Mouse (Mus musculus): ENCODE results near the gene Zfp622. TPM values are rescaled to one million over a fixed set of nuclear protein-coding genes. Genes with fewer than 3 reads are reported as not detected.

The Zfp622 gene
- 102 TPM for polyA plus RNA-seq (2012; fragmentation: generic; extraction: Trizol)

DNA sequence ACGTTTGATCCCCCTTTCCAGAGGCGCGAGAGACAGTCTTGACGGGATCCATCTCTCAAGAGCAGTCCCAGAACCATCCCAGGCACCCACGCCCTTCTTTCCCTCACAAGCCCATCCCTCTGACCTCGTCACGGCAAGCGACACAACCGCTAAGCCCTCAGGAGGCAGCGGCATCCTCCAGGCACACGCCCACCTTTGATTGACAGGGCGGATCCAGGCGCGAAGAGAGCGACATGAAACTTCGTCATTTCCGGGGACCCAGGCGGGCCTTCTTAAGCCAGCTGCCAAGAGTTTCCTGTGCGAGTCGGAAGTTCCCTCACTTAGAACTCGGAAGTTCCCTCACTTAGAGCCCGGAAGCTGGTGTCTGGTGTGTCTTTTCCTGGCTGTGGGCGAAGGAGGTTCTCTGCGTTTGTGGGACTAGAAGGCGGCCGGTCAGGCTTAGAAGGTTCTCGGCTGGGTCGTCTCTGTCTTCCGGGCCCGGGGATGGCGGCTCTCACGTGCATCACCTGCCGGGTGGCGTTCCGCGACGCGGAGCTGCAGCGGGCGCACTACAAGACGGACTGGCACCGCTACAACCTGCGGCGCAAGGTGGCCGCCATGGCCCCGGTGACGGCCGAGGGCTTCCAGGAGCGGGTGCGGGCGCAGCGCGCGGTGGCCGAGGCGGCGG lies at the start of gene Zfp622:
Gene Zfp622 (plus strand): TSS at position 300 of the 667 bp plus-strand sequence.
- peak; percentile 34 for TF ChIP-seq REST (IDR thresholded peaks at IDR 0.05; ENCODE audit: insufficient read depth, insufficient read length)
- TF ChIP-seq MYOG (IDR thresholded peaks at IDR 0.05; ENCODE audit: control insufficient read depth in 1 of 3, insufficient read depth in 1 of 3, insufficient read length in 2 of 3, low read depth in 2 of 3): peak in 1 of 3 experiments; percentile 44
- TF ChIP-seq USF1 (IDR thresholded peaks at IDR 0.05; ENCODE audit: low read depth): no peak
- peak; percentile 37 for TF ChIP-seq E2F4 (IDR thresholded peaks at IDR 0.05; ENCODE audit: insufficient read depth)
- TF ChIP-seq TCF12 (IDR thresholded peaks at IDR 0.05; ENCODE audit: insufficient read depth, poor library complexity, severe bottlenecking): no peak
- TF ChIP-seq TCF3 (IDR thresholded peaks at IDR 0.05; ENCODE audit: insufficient read length, low read depth): no peak
- peak in 1 of 3 experiments; percentile 58 for TF ChIP-seq MYOD1 (IDR thresholded peaks at IDR 0.05; ENCODE audit: control insufficient read depth in 1 of 3, insufficient read length in 2 of 3, low read depth in 2 of 3)
- TF ChIP-seq POLR2AphosphoS2 (IDR thresholded peaks at IDR 0.05; ENCODE audit: insufficient read length, low read depth): peak; percentile 83
- TF ChIP-seq POLR2A (IDR thresholded peaks at IDR 0.05; ENCODE audit: insufficient read length, low read depth): peak; percentile 89
- peak; percentile 68 for TF ChIP-seq SRF (IDR thresholded peaks at IDR 0.05; ENCODE audit: control insufficient read depth, insufficient read length, low read depth)
- no peak for TF ChIP-seq CEBPB (IDR thresholded peaks at IDR 0.05; ENCODE audit: insufficient read depth, poor library complexity, severe bottlenecking)
- no peak for TF ChIP-seq MAX (IDR thresholded peaks at IDR 0.05; ENCODE audit: low read depth)
- H3ac ChIP-seq (ENCODE audit: control insufficient read depth, insufficient read length): peak within 1 kb of the TSS; percentile 90
- peak within 1 kb of the TSS; percentile 92 for H3K4me3 ChIP-seq
- peaks cover 50% of the 10 kb centered on the region for H3K79me2 ChIP-seq (ENCODE audit: control insufficient read depth, insufficient read depth)
- no peaks in the 10 kb centered on the region for H3K27me3 ChIP-seq (ENCODE audit: control insufficient read depth, insufficient read depth, insufficient read length)
- H3K36me3 ChIP-seq (ENCODE audit: control insufficient read depth, insufficient read depth): peaks cover 29% of the 10 kb centered on the region
- peak within 1 kb of the TSS; percentile 99 for H3K4me2 ChIP-seq (ENCODE audit: low read depth)

DNA sequence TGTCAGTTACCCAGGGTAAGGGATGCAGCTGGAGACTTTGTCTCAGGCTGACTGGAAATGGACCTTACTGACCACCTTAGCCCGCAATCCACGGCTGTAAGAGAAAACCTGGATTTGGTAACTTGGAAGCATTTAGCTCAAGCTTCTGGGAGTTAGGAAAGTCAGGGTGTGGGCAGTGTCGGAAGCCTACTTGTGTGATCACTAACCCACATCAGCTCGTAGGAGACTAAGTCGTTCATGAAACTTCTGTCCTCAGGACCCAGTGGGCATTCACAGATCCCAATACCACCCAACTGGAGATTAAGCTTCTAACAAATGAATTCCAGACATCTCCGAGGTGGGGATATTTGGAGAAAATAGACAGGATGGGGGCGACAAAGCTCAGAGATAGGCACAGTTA lies 49.8 kb upstream of the Zfp622 start:
- Histone ChIP-seq H3K79me2 (ENCODE audit: control insufficient read depth, insufficient read depth) (peaks cover 60% of the 10 kb centered on the region), H3ac (ENCODE audit: control insufficient read depth, insufficient read length) (no peak overlapping the region), H3K36me3 (ENCODE audit: control insufficient read depth, insufficient read depth) (no peaks in the 10 kb centered on the region), H3K4me3 (no peak overlapping the region), H3K4me2 (ENCODE audit: low read depth) (no peak overlapping the region), H3K27me3 (ENCODE audit: control insufficient read depth, insufficient read depth, insufficient read length) (no peaks in the 10 kb centered on the region)
- TF ChIP-seq USF1 (IDR thresholded peaks at IDR 0.05; ENCODE audit: low read depth) (no peak), SRF (IDR thresholded peaks at IDR 0.05; ENCODE audit: control insufficient read depth, insufficient read length, low read depth) (no peak), CEBPB (IDR thresholded peaks at IDR 0.05; ENCODE audit: insufficient read depth, poor library complexity, severe bottlenecking) (no peak), POLR2A (IDR thresholded peaks at IDR 0.05; ENCODE audit: insufficient read length, low read depth) (no peak), TCF12 (IDR thresholded peaks at IDR 0.05; ENCODE audit: insufficient read depth, poor library complexity, severe bottlenecking) (no peak), REST (IDR thresholded peaks at IDR 0.05; ENCODE audit: insufficient read depth, insufficient read length) (no peak), MYOG (IDR thresholded peaks at IDR 0.05; ENCODE audit: control insufficient read depth in 1 of 3, insufficient read depth in 1 of 3, insufficient read length in 2 of 3, low read depth in 2 of 3) (no peak), E2F4 (IDR thresholded peaks at IDR 0.05; ENCODE audit: insufficient read depth) (no peak), MYOD1 (IDR thresholded peaks at IDR 0.05; ENCODE audit: control insufficient read depth in 1 of 3, insufficient read length in 2 of 3, low read depth in 2 of 3) (no peak), MAX (IDR thresholded peaks at IDR 0.05; ENCODE audit: low read depth) (no peak), POLR2AphosphoS2 (IDR thresholded peaks at IDR 0.05; ENCODE audit: insufficient read length, low read depth) (no peak)

DNA sequence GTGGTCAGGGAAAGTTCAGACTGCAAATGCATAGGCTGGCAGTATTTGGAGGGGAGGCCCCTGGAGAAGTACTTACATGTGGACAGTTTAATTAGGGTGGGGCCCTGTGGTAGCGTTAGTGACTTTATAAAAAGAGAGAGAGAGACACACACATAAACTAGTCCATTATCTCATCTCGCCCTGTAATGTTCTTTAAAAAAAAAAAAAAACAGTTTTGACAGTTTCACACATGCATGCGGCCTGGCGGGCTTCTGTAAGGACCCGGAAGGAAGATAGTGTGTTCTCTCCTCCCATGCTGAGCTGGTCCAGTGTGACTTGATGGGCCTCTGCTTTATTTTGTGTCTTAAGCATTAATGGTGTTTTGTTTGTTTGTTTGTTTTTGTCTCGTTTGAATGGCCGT lies 45.7 kb upstream of the Zfp622 start:
- H3K79me2 ChIP-seq (ENCODE audit: control insufficient read depth, insufficient read depth): peaks cover 35% of the 10 kb centered on the region
- H3K36me3 ChIP-seq (ENCODE audit: control insufficient read depth, insufficient read depth): no peaks in the 10 kb centered on the region
- H3K4me2 ChIP-seq (ENCODE audit: low read depth): no peak overlapping the region
- H3ac ChIP-seq (ENCODE audit: control insufficient read depth, insufficient read length): no peak overlapping the region
- no peaks in the 10 kb centered on the region for H3K27me3 ChIP-seq (ENCODE audit: control insufficient read depth, insufficient read depth, insufficient read length)
- no peak overlapping the region for H3K4me3 ChIP-seq
- TF ChIP-seq MAX (IDR thresholded peaks at IDR 0.05; ENCODE audit: low read depth): no peak
- no peak for TF ChIP-seq POLR2A (IDR thresholded peaks at IDR 0.05; ENCODE audit: insufficient read length, low read depth)
- no peak for TF ChIP-seq MYOG (IDR thresholded peaks at IDR 0.05; ENCODE audit: control insufficient read depth in 1 of 3, insufficient read depth in 1 of 3, insufficient read length in 2 of 3, low read depth in 2 of 3)
- no peak for TF ChIP-seq E2F4 (IDR thresholded peaks at IDR 0.05; ENCODE audit: insufficient read depth)
- no peak for TF ChIP-seq TCF12 (IDR thresholded peaks at IDR 0.05; ENCODE audit: insufficient read depth, poor library complexity, severe bottlenecking)
- TF ChIP-seq TCF3 (IDR thresholded peaks at IDR 0.05; ENCODE audit: insufficient read length, low read depth): no peak
- no peak for TF ChIP-seq MYOD1 (IDR thresholded peaks at IDR 0.05; ENCODE audit: control insufficient read depth in 1 of 3, insufficient read length in 2 of 3, low read depth in 2 of 3)
- TF ChIP-seq USF1 (IDR thresholded peaks at IDR 0.05; ENCODE audit: low read depth): no peak
- no peak for TF ChIP-seq POLR2AphosphoS2 (IDR thresholded peaks at IDR 0.05; ENCODE audit: insufficient read length, low read depth)
- TF ChIP-seq CEBPB (IDR thresholded peaks at IDR 0.05; ENCODE audit: insufficient read depth, poor library complexity, severe bottlenecking): no peak
- TF ChIP-seq REST (IDR thresholded peaks at IDR 0.05; ENCODE audit: insufficient read depth, insufficient read length): no peak
- TF ChIP-seq SRF (IDR thresholded peaks at IDR 0.05; ENCODE audit: control insufficient read depth, insufficient read length, low read depth): no peak

DNA sequence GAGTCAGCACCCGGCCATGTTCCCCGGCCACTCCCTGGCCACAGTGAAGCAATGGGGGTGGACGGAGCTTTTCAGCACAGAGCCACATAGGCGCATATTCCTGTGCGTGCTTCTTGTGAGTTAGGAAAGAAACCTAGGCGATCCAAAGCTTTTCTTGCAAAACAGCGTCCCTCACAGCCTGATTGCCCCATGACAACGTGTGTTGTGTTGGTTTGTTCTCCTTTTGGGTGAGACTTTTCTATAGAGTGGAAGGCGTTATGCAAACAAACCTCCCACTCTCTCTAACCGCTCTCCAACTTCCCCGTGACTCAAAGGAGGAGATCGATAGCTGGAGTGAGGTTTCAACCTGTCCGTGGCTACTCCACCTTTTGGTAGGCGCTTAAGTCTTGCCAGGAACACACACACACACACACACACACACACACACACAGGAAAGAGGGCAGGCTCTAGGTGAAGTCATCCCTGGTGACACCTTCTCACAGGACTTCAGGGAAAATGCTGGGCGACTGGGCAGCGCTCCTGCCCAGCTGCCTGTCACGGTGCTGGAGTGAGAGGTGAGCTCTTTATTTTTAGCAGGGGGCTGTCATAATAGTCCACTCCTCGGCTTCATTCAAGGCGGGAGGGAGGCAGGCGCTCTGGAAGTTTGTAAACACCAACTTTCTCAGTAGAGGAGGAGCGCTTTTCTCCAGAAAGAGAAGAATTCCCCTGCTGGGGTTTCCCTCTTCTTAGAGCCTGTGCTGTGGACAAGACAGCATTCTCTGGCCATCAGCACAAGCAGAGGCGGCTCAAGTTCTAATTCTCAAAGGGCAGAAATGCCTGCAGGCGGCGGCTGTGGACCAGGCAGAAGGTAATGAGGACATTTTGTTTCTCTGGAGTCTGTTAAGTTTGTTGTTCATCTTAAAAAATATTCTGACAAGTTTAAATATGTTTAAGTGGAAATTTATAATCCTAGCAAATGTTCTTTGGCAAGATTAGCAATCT lies 43.5 kb upstream of the Zfp622 start:
- no peaks in the 10 kb centered on the region for H3K36me3 ChIP-seq (ENCODE audit: control insufficient read depth, insufficient read depth)
- TF ChIP-seq TCF12 (IDR thresholded peaks at IDR 0.05; ENCODE audit: insufficient read depth, poor library complexity, severe bottlenecking) (no peak), REST (IDR thresholded peaks at IDR 0.05; ENCODE audit: insufficient read depth, insufficient read length) (no peak), TCF3 (IDR thresholded peaks at IDR 0.05; ENCODE audit: insufficient read length, low read depth) (no peak), SRF (IDR thresholded peaks at IDR 0.05; ENCODE audit: control insufficient read depth, insufficient read length, low read depth) (no peak), USF1 (IDR thresholded peaks at IDR 0.05; ENCODE audit: low read depth) (no peak), E2F4 (IDR thresholded peaks at IDR 0.05; ENCODE audit: insufficient read depth) (no peak), MYOG (IDR thresholded peaks at IDR 0.05; ENCODE audit: control insufficient read depth in 1 of 3, insufficient read depth in 1 of 3, insufficient read length in 2 of 3, low read depth in 2 of 3) (no peak), POLR2A (IDR thresholded peaks at IDR 0.05; ENCODE audit: insufficient read length, low read depth) (no peak), POLR2AphosphoS2 (IDR thresholded peaks at IDR 0.05; ENCODE audit: insufficient read length, low read depth) (no peak)
- no peak overlapping the region for H3ac ChIP-seq (ENCODE audit: control insufficient read depth, insufficient read length)
- H3K27me3 ChIP-seq (ENCODE audit: control insufficient read depth, insufficient read depth, insufficient read length): no peaks in the 10 kb centered on the region
- no peak overlapping the region for H3K4me2 ChIP-seq (ENCODE audit: low read depth)
- peaks cover 18% of the 10 kb centered on the region for H3K79me2 ChIP-seq (ENCODE audit: control insufficient read depth, insufficient read depth)
- H3K4me3 ChIP-seq: no peak overlapping the region

All from myocyte (in vitro differentiated cells).